21 mouse cellular contexts compared by ENCODE assay signal in genomic region chrX:143366256-143366959, GRCm38 (mm10).
"Had no signal": no experiment of that assay in that cellular context is flagged by ENCODE, and none has a peak within 500 bp of the region (broad histone marks: within the 10 kb centered on the region; RNA-seq: fewer than 3 reads in every experiment).

No protein-coding gene starts in this region.

- H3K36me3 ChIP-seq: limb, embryonic 13.5 days; liver, embryonic 12.5 days; liver, embryonic 15.5 days; lung, embryonic 15.5 days; neural tube, embryonic 12.5 days; neural tube, embryonic 15.5 days; stomach, embryonic 15.5 days had no signal

- H3K9ac ChIP-seq: limb, embryonic 13.5 days; liver, embryonic 12.5 days; liver, embryonic 15.5 days; lung, embryonic 15.5 days; neural tube, embryonic 12.5 days; neural tube, embryonic 15.5 days; stomach, embryonic 15.5 days had no signal

- H3K27ac ChIP-seq: limb, embryonic 13.5 days; liver, embryonic 12.5 days; liver, embryonic 15.5 days; lung, embryonic 15.5 days; neural tube, embryonic 12.5 days; neural tube, embryonic 15.5 days; stomach, embryonic 15.5 days had no signal

- H3K27me3 ChIP-seq: limb, embryonic 13.5 days; liver, embryonic 12.5 days; liver, embryonic 15.5 days; lung, embryonic 15.5 days; neural tube, embryonic 12.5 days; neural tube, embryonic 15.5 days; stomach, embryonic 15.5 days had no signal

- H3K4me1 ChIP-seq: limb, embryonic 13.5 days; liver, embryonic 12.5 days; liver, embryonic 15.5 days; lung, embryonic 15.5 days; megakaryocyte, embryonic 14.5 days; neural tube, embryonic 12.5 days; neural tube, embryonic 15.5 days; stomach, embryonic 15.5 days had no signal

- H3K9me3 ChIP-seq: limb, embryonic 13.5 days; liver, embryonic 12.5 days; liver, embryonic 15.5 days; lung, embryonic 15.5 days; megakaryocyte, embryonic 14.5 days; neural tube, embryonic 12.5 days; neural tube, embryonic 15.5 days; stomach, embryonic 15.5 days had no signal

- DNase-seq: kidney, adult 18-20 months; kidney, adult 9 months; kidney, postnatal 14 days; kidney, postnatal 4 days; left cerebral cortex, postnatal 4 days; liver; lung, adult 18-20 months; lung, postnatal 10 days; lung, postnatal 36 days; right cerebral cortex, adult 18-20 months; right cerebral cortex, postnatal 14 days; right cerebral cortex, postnatal 4 days; thymus, postnatal 25 days had no signal

- H3K4me3 ChIP-seq: limb, embryonic 13.5 days; liver, embryonic 12.5 days; liver, embryonic 15.5 days; lung, embryonic 15.5 days; megakaryocyte, embryonic 14.5 days; neural tube, embryonic 12.5 days; neural tube, embryonic 15.5 days; stomach, embryonic 15.5 days had no signal

- ATAC-seq: liver, embryonic 12.5 days had no signal

- H3K4me2 ChIP-seq: limb, embryonic 13.5 days; liver, embryonic 12.5 days; liver, embryonic 15.5 days; lung, embryonic 15.5 days; neural tube, embryonic 12.5 days; neural tube, embryonic 15.5 days; stomach, embryonic 15.5 days had no signal
